Mouse (Mus musculus) heart, adult 2 months (tissue): Measurements from ENCODE around the gene Txn1. TPM values are rescaled to one million over a fixed set of nuclear protein-coding genes. Genes with fewer than 3 reads are reported as not detected.

ENCODE experiments used
- DNase-seq, 2 experiments: peaks; one replicate each; pipeline ENCODE4 v3.0.0; 2021
- H3K27ac ChIP-seq: fragments of 200-600 bp; 2 replicates; pipeline ENCODE4 v1.8.1; 2022
- H3K27me3 ChIP-seq: fragments of 200-500 bp; 2 replicates; pipeline ENCODE4 v1.6.1; 2012; ENCODE audit warnings: mild to moderate bottlenecking, low read length, inconsistent platforms, mixed read lengths; ENCODE audit not compliant: control insufficient read depth, insufficient read depth
- H3K36me3 ChIP-seq: fragments of 200-500 bp; 2 replicates; pipeline ENCODE4 v1.6.1; 2012; ENCODE audit warnings: low read length, inconsistent platforms; ENCODE audit not compliant: control insufficient read depth, insufficient read depth
- H3K4me1 ChIP-seq: fragments of 200-500 bp; 2 replicates; pipeline ENCODE4 v1.6.1; 2011; ENCODE audit warnings: low read length; ENCODE audit not compliant: control insufficient read depth, insufficient read depth
- H3K4me3 ChIP-seq: fragments of 200-600 bp; 2 replicates; pipeline ENCODE4 v1.8.1; 2022
- H3K79me2 ChIP-seq: fragments of 200-500 bp; replicated peaks from 2 replicates; pipeline ENCODE4 v1.6.1; 2012; ENCODE audit warnings: mild to moderate bottlenecking, inconsistent platforms, low read length, moderate library complexity, mixed read lengths; ENCODE audit not compliant: control insufficient read depth, insufficient read depth
- H3K9ac ChIP-seq: fragments of 200-500 bp; 2 replicates; pipeline ENCODE4 v1.6.1; 2012; ENCODE audit warnings: low read depth, mild to moderate bottlenecking, control low read depth, inconsistent platforms, low read length, mixed read lengths
- CTCF ChIP-seq: fragments of 200-600 bp; IDR thresholded peaks from 2 replicates; pipeline ENCODE4 v1.8.1; 2022; ENCODE audit warnings: antibody characterized with exemption, mild to moderate bottlenecking, moderate library complexity
- EP300 ChIP-seq: fragments of 200-500 bp; IDR thresholded peaks from 2 replicates; pipeline ENCODE4 v1.6.1; 2011; ENCODE audit warnings: low read depth, low read length, control low read depth; ENCODE audit not compliant: insufficient read depth
- POLR2A ChIP-seq: fragments of 200-500 bp; IDR thresholded peaks from 2 replicates; pipeline ENCODE4 v1.6.1; 2011; ENCODE audit warnings: mild to moderate bottlenecking, low read depth, low read length, control low read depth; ENCODE audit not compliant: insufficient read depth
- WGBS: fragments of 180-500 bp; shearing (Covaris S2); methylation state at CpG from one replicate; pipeline ENCODE4 v1.1.7; 2018; 5-methylcytosine and 5-hydroxymethylcytosine counted together
- intact Hi-C: fragments of 180-260 bp; cut with DNase I; formaldehyde crosslinking; loops from one replicate; pipeline ENCODE4 v1.15.1; 2025
- polyA plus RNA-seq: library from polyadenylated mRNA; depleted of rRNA; stranded (reverse); fragments of >200 nt; gene quantifications from 2 replicates; pipeline ENCODE4 v1.2.3, GENCODE M21; 2012
- total RNA-seq, 2 experiments: library from RNA; stranded (reverse); gene quantifications; 2 replicates each; pipeline ENCODE4 v1.2.3; 2021

Gene Txn1
- total and polyA plus RNA-seq, 3 experiments = 76.5 to 119 (median 108) TPM

DNA sequence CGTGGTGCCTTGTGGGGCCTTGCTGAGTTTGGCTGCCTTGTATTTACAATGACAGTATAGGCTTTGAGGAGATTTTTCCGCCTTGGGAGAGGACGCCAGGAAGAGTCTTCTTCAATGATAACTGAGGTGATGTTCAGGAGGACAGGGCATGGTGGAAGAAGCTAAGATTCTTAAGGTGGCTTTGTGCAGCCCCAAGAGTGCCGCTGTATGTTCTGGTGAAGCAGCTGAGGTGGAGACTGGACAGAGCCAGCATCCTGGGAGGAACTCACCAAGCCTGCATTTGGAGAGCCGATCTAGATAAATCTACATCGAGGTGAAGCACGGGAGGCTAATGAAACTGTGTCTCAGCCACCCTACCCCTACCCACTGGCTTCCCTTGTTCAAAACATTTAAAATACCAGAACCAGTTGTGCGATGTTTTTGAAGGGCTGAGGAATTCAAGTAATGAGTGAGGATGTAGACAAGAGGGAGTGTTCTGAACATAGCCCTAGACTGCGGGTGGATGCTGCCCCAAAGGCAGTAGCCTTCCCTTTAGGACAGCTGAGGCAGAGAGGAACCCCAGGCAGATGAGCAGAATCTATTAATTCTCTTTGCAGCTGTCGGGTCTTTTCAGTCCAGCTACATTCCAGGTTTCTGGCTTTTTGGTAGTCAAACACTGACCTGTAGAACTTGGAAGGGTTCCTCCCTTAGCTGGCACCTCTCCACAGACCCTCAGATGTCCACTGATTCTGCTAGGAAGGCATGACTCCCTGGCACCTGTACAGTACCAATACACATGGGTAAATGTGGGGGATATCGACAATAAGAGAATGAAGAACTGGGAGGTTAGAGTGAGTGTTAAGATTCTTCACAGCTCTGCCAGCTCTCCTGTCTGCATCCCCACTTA lies 1.2 kb upstream of the Txn1 start:
- Histone ChIP-seq H3K4me1 (peaks cover 7% of the 10 kb centered on the region), H3K4me3 (peak overlapping the region; percentile 43), H3K79me2 (no peaks in the 10 kb centered on the region), H3K27ac (peak overlapping the region; percentile 99), H3K27me3 (no peaks in the 10 kb centered on the region), H3K36me3 (no peaks in the 10 kb centered on the region), H3K9ac (peak overlapping the region; percentile 65)
- DNase-seq = peak in 1 of 2 experiments; percentile 42
- 51% methylated on average over 11 of the region's 11 CpGs for WGBS
- intact Hi-C loops = loop anchor here (5.0 to 10.0 kb wide), 3 partner anchors 125 to 1047 kb away; partner anchors contain the start of genes Ecpas and Gm20503
- TF ChIP-seq EP300 = no peak
- no peak for TF ChIP-seq POLR2A
- TF ChIP-seq CTCF = no peak

DNA sequence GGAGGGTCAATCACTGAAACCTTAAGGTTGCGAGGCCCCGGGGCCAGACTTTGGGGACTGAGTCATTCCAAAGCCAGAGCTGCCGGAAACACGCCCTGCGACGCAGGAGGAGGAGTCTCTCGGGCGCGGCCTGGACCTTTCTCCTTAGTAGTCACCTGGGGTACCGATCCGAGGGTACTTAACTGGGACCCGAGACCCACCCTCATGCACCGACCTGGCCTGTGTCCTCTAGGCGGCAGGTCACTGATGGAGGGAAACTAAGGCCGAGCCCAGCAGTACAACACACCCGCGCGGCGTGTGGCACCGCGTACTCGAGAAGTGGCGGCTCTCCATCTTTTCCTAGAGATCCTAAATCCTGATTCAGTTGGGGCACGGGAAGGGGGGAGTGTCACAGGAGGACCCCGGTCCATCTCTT lies 660 bp downstream of the Txn1 start:
- Histone ChIP-seq H3K9ac (peak overlapping the region; percentile 91), H3K27me3 (no peaks in the 10 kb centered on the region), H3K79me2 (no peaks in the 10 kb centered on the region), H3K4me3 (peak overlapping the region; percentile 81), H3K4me1 (peaks cover 7% of the 10 kb centered on the region), H3K27ac (peak overlapping the region; percentile 93), H3K36me3 (no peaks in the 10 kb centered on the region)
- WGBS = 1% methylated on average over 25 of the region's 25 CpGs
- intact Hi-C loops = loop anchor here (5.0 to 10.0 kb wide), 3 partner anchors 127 to 1049 kb away; partner anchors contain the start of genes Ecpas and Gm20503
- no peak for TF ChIP-seq EP300
- no peak; the same call in 1 of the 2 replicates for TF ChIP-seq POLR2A
- no peak for TF ChIP-seq CTCF
- DNase-seq = peak; percentile 79 to 80

DNA sequence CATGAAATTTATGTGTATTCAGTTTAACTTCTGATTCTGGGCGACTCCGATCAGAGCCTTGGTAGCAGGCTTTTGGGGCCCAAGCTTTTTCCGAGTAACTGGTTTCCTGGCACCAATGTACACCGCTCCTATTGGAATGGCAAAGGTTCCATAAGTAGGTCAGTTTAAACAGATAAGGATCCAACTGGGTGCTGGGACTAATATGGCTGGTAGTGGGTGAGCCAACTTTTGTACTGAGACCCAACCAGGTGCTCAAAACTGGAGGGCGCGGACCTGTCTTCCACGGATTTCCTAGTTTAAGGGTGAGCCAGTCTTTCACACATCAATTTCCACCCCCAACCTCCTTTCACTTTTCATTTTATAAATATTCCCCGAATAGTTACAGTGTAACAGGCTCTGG lies 1.2 kb downstream of the Txn1 start:
- Histone ChIP-seq H3K9ac (no peak overlapping the region), H3K4me3 (peak overlapping the region; percentile 81), H3K4me1 (peaks cover 7% of the 10 kb centered on the region), H3K79me2 (no peaks in the 10 kb centered on the region), H3K27ac (peak overlapping the region; percentile 93), H3K27me3 (no peaks in the 10 kb centered on the region), H3K36me3 (no peaks in the 10 kb centered on the region)
- TF ChIP-seq CTCF (no peak), EP300 (no peak), POLR2A (no peak)
- intact Hi-C loops = loop anchor here (5.0 to 10.0 kb wide), 3 partner anchors 127 to 1050 kb away; partner anchors contain the start of genes Ecpas and Gm20503
- DNase-seq = no peak
- WGBS = 75% methylated on average over 8 of the region's 8 CpGs

DNA sequence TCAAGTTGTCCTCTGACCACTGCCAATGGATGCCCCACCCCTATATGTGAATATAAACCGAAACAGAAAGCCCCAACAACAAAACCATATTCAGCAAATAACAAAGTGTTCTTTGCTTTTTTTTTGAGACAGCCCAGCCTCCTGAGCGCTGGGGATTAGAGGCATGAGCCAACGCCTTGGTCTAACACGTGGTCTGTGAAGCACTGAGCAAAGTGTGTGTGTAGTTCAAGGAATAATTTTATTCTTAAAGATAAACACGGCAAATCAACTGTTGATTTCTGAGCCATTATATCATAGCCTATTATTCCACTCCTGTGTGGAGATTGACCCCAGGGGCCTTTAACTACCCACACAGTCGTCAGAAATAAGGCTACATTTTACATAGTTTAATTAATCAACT lies 1.6 kb downstream of the Txn1 start:
- no peak for TF ChIP-seq CTCF
- H3K79me2 ChIP-seq = no peaks in the 10 kb centered on the region
- H3K4me1 ChIP-seq = peaks cover 7% of the 10 kb centered on the region
- H3K27ac ChIP-seq = no peak overlapping the region
- WGBS = 68% methylated on average over 6 of the region's 6 CpGs
- no peak overlapping the region for H3K9ac ChIP-seq
- intact Hi-C loops = loop anchor here (10.0 kb wide), 2 partner anchors 960 to 1050 kb away; partner anchors contain the start of genes Ecpas and Gm20503
- H3K36me3 ChIP-seq = no peaks in the 10 kb centered on the region
- DNase-seq = no peak
- H3K27me3 ChIP-seq = no peaks in the 10 kb centered on the region
- H3K4me3 ChIP-seq = no peak overlapping the region; the same call in 1 of the 2 replicates

DNA sequence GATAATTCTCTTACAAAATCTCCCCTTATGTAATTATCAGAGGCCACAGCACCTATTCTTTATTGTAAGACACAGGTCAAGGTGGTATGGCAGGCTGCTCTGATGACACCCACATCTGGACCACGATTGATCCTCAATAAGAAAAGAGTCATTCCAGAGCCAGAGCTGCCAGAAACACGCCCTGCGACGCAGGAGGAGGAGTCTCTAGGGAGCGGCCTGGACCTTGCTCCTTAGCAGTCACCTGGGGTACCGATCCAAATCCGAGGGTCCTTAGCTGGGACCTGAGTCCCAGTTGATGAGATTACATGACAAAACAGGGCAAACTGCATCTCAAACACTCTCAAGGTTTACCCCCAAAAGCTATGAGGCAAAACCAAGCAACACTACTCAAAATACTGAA lies 2.4 kb downstream of the Txn1 start:
- Histone ChIP-seq H3K27me3 (no peaks in the 10 kb centered on the region), H3K27ac (no peak overlapping the region), H3K9ac (no peak overlapping the region), H3K4me1 (peaks cover 7% of the 10 kb centered on the region), H3K36me3 (peaks cover 4% of the 10 kb centered on the region; the same call in 1 of the 2 replicates), H3K4me3 (no peak overlapping the region), H3K79me2 (no peaks in the 10 kb centered on the region)
- no peak for DNase-seq
- TF ChIP-seq POLR2A = no peak
- no peak for TF ChIP-seq CTCF
- no peak for TF ChIP-seq EP300
- 90% methylated on average over 7 of the region's 7 CpGs for WGBS
- intact Hi-C loops = loop anchor here (10.0 kb wide), 2 partner anchors 961 to 1051 kb away; partner anchors contain the start of genes Ecpas and Gm20503

DNA sequence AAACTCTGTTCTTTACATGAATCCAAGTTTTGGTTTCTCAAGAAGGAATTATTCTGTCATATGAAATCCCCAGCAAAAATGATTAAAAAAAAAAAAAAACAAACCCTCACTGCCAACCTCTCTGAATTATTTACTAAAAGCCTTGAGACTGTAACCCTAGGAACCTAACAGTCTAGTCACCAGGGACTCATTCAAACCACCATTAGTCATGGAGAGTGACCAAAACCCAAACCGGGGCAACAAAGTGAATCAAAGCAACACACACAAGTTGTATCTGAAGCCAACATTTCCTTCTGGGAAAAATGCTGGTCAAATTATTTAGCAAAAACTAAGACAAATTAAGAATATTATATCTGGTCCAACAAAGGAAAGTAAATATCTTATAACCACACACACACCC lies 3.3 kb downstream of the Txn1 start:
- intact Hi-C loops = loop anchor here (10.0 kb wide), 2 partner anchors 962 to 1052 kb away; partner anchors contain the start of genes Ecpas and Gm20503
- peaks cover 8% of the 10 kb centered on the region for H3K36me3 ChIP-seq
- peaks cover 7% of the 10 kb centered on the region for H3K4me1 ChIP-seq
- no peaks in the 10 kb centered on the region for H3K79me2 ChIP-seq
- no peak overlapping the region for H3K27ac ChIP-seq
- H3K9ac ChIP-seq = no peak overlapping the region
- no peak overlapping the region for H3K4me3 ChIP-seq
- DNase-seq = no peak
- 56% methylated on average over 1 of the region's 1 CpGs for WGBS
- H3K27me3 ChIP-seq = no peaks in the 10 kb centered on the region
- TF ChIP-seq CTCF = no peak
- TF ChIP-seq EP300 = no peak
- no peak for TF ChIP-seq POLR2A
